Mouse (Mus musculus) adipocyte (in vitro differentiated cells): ENCODE results near the gene Srek1ip1.

Source experiments
- DNase-seq: peaks from one replicate; pipeline ENCODE4 v3.0.0-alpha.2; 2016; ENCODE audit warnings: low spot score

The Srek1ip1 gene

DNA sequence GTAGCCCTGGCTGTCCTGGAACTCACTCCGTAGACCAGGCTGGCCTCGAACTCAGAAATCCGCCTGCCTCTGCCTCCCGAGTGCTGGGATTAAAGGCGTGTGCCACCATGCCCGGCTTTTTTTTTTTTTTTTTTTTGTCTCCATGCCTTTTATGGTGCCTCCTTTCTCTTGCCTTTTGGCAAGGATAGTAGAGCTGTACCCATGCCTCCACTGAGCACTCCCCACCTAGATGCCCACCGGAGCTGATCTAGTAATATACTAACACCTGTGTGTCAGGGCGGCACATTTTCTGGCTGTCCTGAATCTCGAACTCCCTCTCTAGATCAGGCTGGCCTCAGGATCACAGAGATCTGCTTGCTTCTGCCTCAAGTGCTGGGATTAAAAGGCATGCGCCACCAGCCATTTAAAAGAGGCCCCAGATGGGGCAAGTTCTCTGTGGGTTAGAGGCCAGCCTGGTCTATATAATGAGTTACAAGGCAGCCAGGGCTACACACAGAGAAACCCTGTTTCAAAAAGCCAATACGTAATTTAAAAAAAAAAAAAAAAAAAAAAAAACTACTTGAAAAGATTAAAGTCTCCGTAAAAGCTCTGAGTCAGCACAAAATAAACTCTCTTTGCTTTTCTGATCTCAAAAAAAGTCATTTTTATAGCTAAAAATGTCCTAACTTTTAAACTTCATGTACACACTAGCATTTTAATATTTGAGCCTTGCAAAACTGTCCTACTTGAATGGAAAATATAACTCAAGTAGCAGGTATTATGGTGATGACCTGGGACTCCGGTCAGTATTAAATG lies 51.2 kb downstream of the Srek1ip1 start:
- no peak for DNase-seq

DNA sequence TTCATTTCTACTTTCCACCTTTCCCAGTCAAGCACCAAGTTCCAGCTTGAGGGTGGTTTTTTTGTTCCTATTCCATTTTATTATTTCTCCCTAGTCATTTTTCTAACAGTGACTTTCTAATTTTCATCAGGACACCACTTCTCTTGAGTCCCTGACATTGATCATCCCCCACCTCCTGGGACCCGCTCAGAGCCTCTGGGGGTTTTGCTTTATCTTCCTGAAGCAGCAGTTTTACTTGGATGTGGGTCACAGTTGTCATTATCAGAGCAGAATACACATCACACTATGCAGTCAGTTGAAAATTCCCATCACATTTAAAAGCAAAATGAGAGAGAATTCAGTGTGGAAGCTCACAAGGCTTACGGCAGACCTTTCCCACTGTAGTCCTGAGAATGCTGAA lies 61.4 kb downstream of the Srek1ip1 start:
- DNase-seq: no peak

- DNase-seq: no peak
Observed at GRCm38 (mm10) chr13:104863127-104863979, 71.1 kb downstream of the Srek1ip1 start, which contains the start of gene Shisal2b. Gene Shisal2b (minus strand): TSS chr13:104863893.

- no peak for DNase-seq
Observed at GRCm38 (mm10) chr13:104866726-104867125, 74.4 kb downstream of the Srek1ip1 start.

- DNase-seq: no peak
Observed at GRCm38 (mm10) chr13:104869907-104870306, 77.6 kb downstream of the Srek1ip1 start.

DNA sequence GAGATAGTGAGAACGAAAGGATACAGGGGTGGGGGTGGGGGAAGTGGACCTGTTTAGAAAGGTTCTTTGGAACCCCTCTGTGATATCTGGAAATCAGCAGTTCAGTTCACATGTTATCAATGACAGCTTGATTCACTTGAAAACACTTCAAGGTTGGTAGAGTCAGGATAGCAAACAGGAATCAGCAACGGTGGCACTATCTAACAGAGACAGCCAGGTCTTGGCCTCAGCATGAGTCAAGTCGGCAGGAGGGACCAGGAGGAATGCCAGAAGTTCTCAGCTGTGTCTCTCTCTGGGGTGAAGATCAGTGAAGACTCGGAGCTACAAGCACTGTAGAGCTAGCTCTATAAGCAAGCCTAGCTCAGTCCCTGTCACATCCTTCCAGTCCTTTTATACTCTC lies 86.2 kb downstream of the Srek1ip1 start:
- DNase-seq: no peak

DNA sequence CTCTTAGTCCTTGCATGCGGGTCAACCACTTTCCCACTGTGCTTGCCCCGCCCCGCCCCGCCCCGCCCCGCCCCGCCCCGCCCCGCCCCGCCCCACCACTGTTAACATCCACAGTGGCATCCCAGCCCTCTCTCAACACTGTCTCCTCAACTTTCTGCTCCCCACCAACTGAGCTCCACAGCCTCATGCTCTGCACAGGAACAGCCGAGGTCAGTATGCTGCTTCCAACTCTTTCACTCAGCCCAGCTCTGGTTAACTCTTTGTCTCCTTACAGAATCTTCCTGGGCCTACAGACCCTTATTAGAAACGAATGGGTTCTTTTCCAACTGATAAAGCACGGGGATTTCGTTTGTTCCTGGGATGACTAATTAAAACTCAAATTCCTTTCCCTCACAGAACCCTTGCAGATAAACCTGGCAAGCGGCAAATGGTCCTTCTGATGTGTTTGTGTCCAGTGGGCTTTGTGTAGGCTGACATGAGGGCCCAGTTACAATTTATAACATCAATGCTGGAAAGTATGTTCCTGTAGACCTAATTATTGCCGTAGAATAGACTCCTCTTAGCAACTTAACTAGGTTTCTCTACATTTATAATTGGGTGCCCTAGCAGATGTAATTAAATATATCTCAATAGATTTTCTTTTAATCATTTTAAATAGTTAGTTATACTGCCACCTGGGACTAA lies 91.4 kb downstream of the Srek1ip1 start:
- DNase-seq: no peak

DNA sequence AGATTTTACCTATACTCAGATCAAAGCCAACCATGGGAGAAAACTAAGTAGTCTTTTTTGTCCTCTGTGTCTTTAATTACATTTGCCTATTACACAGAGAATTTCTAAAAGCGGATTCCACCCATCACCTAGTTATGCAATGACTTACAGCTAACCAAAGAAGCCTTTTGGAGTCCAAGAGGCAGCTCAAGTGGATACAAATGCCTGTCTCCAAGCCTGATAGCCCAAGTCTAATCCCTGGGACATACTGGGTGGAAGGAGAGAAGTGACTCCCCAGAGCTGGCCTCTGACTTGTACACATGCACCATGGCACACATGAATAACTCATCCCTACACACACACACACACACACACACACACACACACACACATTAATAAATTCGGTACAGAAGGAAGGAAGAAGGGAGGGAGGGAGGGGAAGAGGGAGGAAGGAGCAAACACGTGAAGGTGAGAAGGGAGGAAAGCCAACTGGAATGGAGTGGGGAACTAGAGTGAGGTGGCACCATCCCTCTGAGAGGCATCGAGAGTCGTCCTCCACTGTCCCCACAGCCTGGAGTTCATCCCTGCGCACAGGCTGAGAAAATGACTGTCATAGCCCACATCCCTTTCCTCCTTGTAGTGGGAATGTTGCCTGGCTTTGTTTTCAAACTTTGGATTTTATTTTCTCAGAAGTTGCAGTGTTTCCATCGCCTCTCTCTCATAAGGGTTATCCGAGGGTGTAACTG lies 94.2 kb downstream of the Srek1ip1 start:
- peak; percentile 69 for DNase-seq
